Mouse (Mus musculus): Measurements from ENCODE around the gene Cckbr. TPM values are rescaled to one million over a fixed set of nuclear protein-coding genes. Genes with fewer than 3 reads are reported as not detected.

The Cckbr gene
- polyA plus RNA-seq, 1 experiment from 2014 or later = 0.25 TPM

GRCm38 (mm10) chr7:105416529-105416928, 9.0 kb upstream of the Cckbr start:
- no peak for ATAC-seq (ENCODE audit: insufficient read depth)
- Histone ChIP-seq H3K9me3 (ENCODE audit: low read depth, low read length) (no peaks in the 10 kb centered on the region), H3K27me3 (ENCODE audit: insufficient read depth, low read length) (no peaks in the 10 kb centered on the region), H3K4me2 (no peak overlapping the region), H3K27ac (ENCODE audit: low read depth) (no peak overlapping the region), H3K36me3 (ENCODE audit: insufficient read depth) (no peaks in the 10 kb centered on the region), H3K4me3 (ENCODE audit: low read depth, low read length) (no peak overlapping the region), H3K9ac (no peak overlapping the region), H3K4me1 (ENCODE audit: insufficient read depth) (no peaks in the 10 kb centered on the region)
- WGBS = 81% methylated on average over 7 of the region's 7 CpGs
- no peak for TF ChIP-seq CTCF (IDR thresholded peaks at IDR 0.05; ENCODE audit: low read depth)
- DNase-seq = no peak

DNA sequence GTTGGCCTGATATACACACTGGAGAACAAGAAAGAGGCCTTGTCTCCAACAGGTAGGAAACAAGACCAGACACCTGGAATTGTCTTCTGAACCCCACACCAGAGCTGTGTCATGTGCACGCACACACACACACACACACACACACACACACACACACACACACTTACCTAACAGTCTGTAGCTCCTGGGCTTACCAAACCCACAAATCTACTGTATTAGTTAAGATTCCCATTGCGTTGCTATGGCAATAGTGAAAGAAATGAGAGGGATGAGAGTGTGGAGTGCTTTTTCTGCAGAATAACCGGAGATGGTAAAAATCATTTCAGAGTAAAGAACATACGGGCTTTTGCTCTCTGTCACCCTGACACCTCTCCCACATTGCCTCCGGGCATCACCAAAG, 7.4 kb upstream of the Cckbr start:
- no peaks in the 10 kb centered on the region for H3K4me1 ChIP-seq (ENCODE audit: insufficient read depth)
- H3K36me3 ChIP-seq (ENCODE audit: insufficient read depth) = no peaks in the 10 kb centered on the region
- ATAC-seq (ENCODE audit: insufficient read depth) = no peak
- no peaks in the 10 kb centered on the region for H3K27me3 ChIP-seq (ENCODE audit: insufficient read depth, low read length)
- H3K9ac ChIP-seq = no peak overlapping the region
- H3K27ac ChIP-seq (ENCODE audit: low read depth) = no peak overlapping the region
- TF ChIP-seq CTCF (IDR thresholded peaks at IDR 0.05; ENCODE audit: low read depth) = no peak
- 81% methylated on average over 5 of the region's 5 CpGs for WGBS
- H3K4me2 ChIP-seq = no peak overlapping the region
- no peaks in the 10 kb centered on the region for H3K9me3 ChIP-seq (ENCODE audit: low read depth, low read length)
- no peak for DNase-seq
- H3K4me3 ChIP-seq (ENCODE audit: low read depth, low read length) = no peak overlapping the region

DNA sequence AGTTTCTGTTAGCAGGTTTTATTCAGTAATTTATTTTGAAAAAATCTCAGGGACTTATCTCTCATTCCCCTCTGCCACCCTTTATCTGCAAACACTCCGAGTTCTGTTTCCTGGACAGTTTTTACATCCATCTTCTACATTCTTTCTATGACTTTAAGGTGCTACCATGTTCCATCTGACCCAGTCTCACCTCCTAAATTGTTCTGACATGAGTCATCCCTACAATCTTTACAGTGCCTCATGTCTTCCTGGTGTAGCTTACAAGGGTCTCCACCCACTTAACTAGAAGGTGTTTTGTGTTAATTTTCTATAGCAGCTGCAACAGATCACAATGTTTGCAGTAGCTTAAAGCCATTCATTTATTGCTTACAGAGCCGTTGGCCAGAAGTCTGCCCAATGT, 4.6 kb upstream of the Cckbr start:
- Histone ChIP-seq H3K9me3 (ENCODE audit: low read depth, low read length) (no peaks in the 10 kb centered on the region), H3K27me3 (ENCODE audit: insufficient read depth, low read length) (peaks cover 18% of the 10 kb centered on the region), H3K9ac (no peak overlapping the region), H3K27ac (ENCODE audit: low read depth) (no peak overlapping the region), H3K4me2 (no peak overlapping the region), H3K4me3 (ENCODE audit: low read depth, low read length) (no peak overlapping the region), H3K4me1 (ENCODE audit: insufficient read depth) (no peaks in the 10 kb centered on the region), H3K36me3 (ENCODE audit: insufficient read depth) (no peaks in the 10 kb centered on the region)
- no peak for DNase-seq
- no peak for TF ChIP-seq CTCF (IDR thresholded peaks at IDR 0.05; ENCODE audit: low read depth)
- no peak for ATAC-seq (ENCODE audit: insufficient read depth)
- WGBS = 16% methylated on average over 2 of the region's 2 CpGs

DNA sequence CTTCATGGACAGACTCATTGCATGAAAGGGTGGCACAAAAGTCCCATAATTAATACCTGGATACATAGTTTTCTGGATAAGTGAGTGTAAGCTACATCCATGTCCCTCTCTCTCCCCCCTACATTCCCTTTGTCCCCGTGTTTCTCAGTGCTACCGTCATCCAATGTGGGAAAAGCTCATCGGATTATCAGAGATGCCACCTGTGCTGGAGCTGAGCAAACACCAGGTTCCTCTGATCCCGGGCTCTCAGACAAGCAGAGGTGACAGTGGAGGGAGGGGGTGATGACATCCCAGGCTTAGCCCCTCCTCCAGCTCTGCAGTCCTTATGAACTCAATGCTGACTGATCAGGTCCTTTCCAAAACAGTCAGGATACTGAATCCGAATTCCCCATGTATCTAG, 1.2 kb upstream of the Cckbr start:
- 17% methylated on average over 5 of the region's 5 CpGs for WGBS
- H3K4me1 ChIP-seq (ENCODE audit: insufficient read depth) = no peaks in the 10 kb centered on the region
- no peak overlapping the region for H3K9ac ChIP-seq
- no peak overlapping the region for H3K4me3 ChIP-seq (ENCODE audit: low read depth, low read length)
- TF ChIP-seq CTCF (IDR thresholded peaks at IDR 0.05; ENCODE audit: low read depth) = no peak
- H3K4me2 ChIP-seq = no peak overlapping the region
- no peaks in the 10 kb centered on the region for H3K9me3 ChIP-seq (ENCODE audit: low read depth, low read length)
- no peaks in the 10 kb centered on the region for H3K36me3 ChIP-seq (ENCODE audit: insufficient read depth)
- no peak overlapping the region for H3K27ac ChIP-seq (ENCODE audit: low read depth)
- ATAC-seq (ENCODE audit: insufficient read depth) = no peak
- peaks cover 29% of the 10 kb centered on the region for H3K27me3 ChIP-seq (ENCODE audit: insufficient read depth, low read length)
- no peak for DNase-seq

DNA sequence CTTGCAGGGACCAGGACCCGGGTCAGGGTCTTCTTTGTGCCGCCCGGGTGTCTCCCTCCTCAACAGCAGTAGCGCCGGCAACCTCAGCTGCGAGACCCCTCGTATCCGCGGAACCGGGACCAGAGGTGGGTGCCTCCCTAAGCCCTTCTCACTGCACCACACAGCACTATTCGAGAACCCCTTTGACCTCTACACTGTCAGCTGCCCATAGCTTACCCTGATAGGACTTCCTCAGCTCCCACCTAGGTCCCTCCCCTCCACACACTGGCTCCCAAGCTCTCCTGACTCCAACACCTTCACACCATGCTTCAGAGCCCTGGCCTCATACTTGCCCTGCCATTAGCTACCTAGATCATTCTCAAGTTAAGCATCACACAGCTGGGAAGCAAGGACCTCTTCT, 520 bp downstream of the Cckbr start:
- DNase-seq (no peak), ATAC-seq (ENCODE audit: insufficient read depth) (peak; percentile 68; the same call in 1 of the 2 replicates)
- Histone ChIP-seq H3K4me3 (ENCODE audit: low read depth, low read length) (peak overlapping the region; percentile 33), H3K4me1 (ENCODE audit: insufficient read depth) (no peaks in the 10 kb centered on the region), H3K27ac (ENCODE audit: low read depth) (no peak overlapping the region), H3K9ac (no peak overlapping the region), H3K4me2 (peak overlapping the region; percentile 63), H3K36me3 (ENCODE audit: insufficient read depth) (no peaks in the 10 kb centered on the region), H3K27me3 (ENCODE audit: insufficient read depth, low read length) (peaks cover 29% of the 10 kb centered on the region), H3K9me3 (ENCODE audit: low read depth, low read length) (no peaks in the 10 kb centered on the region)
- WGBS = 3% methylated on average over 11 of the region's 11 CpGs
- no peak for TF ChIP-seq CTCF (IDR thresholded peaks at IDR 0.05; ENCODE audit: low read depth)

DNA sequence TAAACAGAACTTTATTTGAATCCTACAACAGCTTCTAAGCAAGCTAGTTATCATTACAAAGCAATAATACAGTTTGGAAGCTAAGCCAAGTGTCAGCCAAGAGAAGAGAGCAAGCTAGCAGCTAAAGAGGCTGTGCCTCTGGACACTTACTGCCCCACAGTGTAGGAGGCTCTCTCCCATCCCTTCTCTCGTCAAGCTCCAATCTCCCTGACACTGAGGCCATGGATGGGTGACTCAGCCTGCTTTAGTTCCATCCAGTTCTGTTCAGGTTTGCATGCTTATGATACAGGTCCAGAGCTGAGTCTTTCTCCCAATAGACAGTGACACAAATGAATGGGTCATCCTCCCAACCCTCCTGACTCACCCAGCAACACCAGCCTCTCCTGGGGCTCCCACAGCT, 6.5 kb downstream of the Cckbr start:
- no peak overlapping the region for H3K27ac ChIP-seq (ENCODE audit: low read depth)
- no peak for ATAC-seq (ENCODE audit: insufficient read depth)
- no peaks in the 10 kb centered on the region for H3K36me3 ChIP-seq (ENCODE audit: insufficient read depth)
- H3K9ac ChIP-seq = no peak overlapping the region
- H3K27me3 ChIP-seq (ENCODE audit: insufficient read depth, low read length) = no peaks in the 10 kb centered on the region
- no peaks in the 10 kb centered on the region for H3K9me3 ChIP-seq (ENCODE audit: low read depth, low read length)
- no peaks in the 10 kb centered on the region for H3K4me1 ChIP-seq (ENCODE audit: insufficient read depth)
- no peak overlapping the region for H3K4me2 ChIP-seq
- no peak overlapping the region for H3K4me3 ChIP-seq (ENCODE audit: low read depth, low read length)
- DNase-seq = no peak
- TF ChIP-seq CTCF (IDR thresholded peaks at IDR 0.05; ENCODE audit: low read depth) = no peak
- 25% methylated on average over 1 of the region's 1 CpGs for WGBS

GRCm38 (mm10) chr7:105433859-105434258, 8.3 kb downstream of the Cckbr start:
- Histone ChIP-seq H3K27ac (ENCODE audit: low read depth) (no peak overlapping the region), H3K9ac (no peak overlapping the region), H3K27me3 (ENCODE audit: insufficient read depth, low read length) (no peaks in the 10 kb centered on the region), H3K4me2 (no peak overlapping the region), H3K4me3 (ENCODE audit: low read depth, low read length) (no peak overlapping the region), H3K36me3 (ENCODE audit: insufficient read depth) (no peaks in the 10 kb centered on the region), H3K9me3 (ENCODE audit: low read depth, low read length) (no peaks in the 10 kb centered on the region), H3K4me1 (ENCODE audit: insufficient read depth) (no peaks in the 10 kb centered on the region)
- no peak for TF ChIP-seq CTCF (IDR thresholded peaks at IDR 0.05; ENCODE audit: low read depth)
- no peak for ATAC-seq (ENCODE audit: insufficient read depth)
- WGBS = 74% methylated on average over 17 of the region's 17 CpGs
- DNase-seq = no peak

DNA sequence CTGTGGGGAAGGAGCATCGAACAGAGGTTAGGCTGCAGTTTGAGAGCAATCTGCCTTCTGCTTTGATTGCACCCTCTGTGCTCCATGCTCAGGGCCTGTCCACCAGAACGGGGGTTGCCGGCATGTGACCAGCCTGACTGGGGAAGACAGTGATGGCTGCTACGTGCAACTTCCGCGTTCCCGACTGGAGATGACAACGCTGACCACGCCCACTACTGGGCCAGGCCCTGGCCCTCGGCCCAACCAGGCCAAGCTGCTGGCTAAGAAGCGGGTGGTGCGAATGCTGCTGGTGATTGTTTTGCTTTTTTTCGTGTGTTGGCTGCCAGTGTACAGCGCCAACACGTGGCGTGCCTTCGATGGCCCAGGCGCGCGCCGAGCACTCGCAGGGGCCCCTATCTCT, 9.3 kb downstream of the Cckbr start:
- Histone ChIP-seq H3K4me3 (ENCODE audit: low read depth, low read length) (no peak overlapping the region), H3K36me3 (ENCODE audit: insufficient read depth) (no peaks in the 10 kb centered on the region), H3K4me1 (ENCODE audit: insufficient read depth) (no peaks in the 10 kb centered on the region), H3K9ac (no peak overlapping the region), H3K27ac (ENCODE audit: low read depth) (no peak overlapping the region), H3K9me3 (ENCODE audit: low read depth, low read length) (no peaks in the 10 kb centered on the region), H3K4me2 (no peak overlapping the region), H3K27me3 (ENCODE audit: insufficient read depth, low read length) (no peaks in the 10 kb centered on the region)
- WGBS = 77% methylated on average over 22 of the region's 22 CpGs
- DNase-seq (peak; percentile 26), ATAC-seq (ENCODE audit: insufficient read depth) (no peak)
- TF ChIP-seq CTCF (IDR thresholded peaks at IDR 0.05; ENCODE audit: low read depth) = no peak

Data from lung, embryonic 14.5 days (tissue).